In the genomic region with DNA sequence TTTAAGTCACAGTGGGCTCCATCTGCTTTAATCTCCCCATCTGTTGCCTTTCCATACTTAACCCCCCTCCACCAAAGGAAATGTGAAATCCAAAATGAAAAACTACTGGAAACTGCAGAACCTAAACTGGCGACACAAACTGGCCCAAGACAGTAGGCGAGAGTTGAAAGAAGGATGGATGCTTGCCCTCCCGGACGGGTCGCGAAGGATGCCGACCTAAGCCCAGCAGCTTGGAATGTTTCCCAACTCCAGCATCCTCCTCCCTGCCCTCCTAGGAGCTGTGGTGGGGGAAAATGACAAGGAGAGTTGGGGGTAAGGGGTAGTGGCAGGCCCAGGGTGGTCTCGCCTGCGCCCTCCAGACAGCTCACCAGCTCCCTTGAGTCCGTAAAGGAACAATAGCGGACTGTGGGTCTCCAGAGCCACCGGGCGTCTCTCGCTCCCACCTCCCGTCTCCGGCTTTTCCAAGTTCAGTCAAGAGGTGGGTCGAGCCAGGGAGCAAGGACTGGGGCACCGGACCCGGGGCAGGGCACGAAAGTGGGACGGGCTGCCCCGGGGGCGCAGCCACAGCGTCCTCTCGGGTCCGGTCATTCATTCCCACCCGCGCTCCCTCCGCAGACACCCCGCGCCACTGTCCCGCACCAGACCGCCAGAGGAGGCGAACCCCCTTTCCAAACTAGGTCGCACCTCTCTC, we compare ENCODE assay signal across 8 mouse cellular contexts. TPM values are rescaled to one million over a fixed set of nuclear protein-coding genes. Genes with fewer than 3 reads are reported as not detected.
DNase-seq lines count a peak whose midpoint lies in the region; ATAC-seq and TF ChIP-seq lines count a peak whose summit lies in the region.

No protein-coding gene starts in this region.

- H3K9me3 ChIP-seq in heart, embryonic 12.5 days (replicated peaks), result peaks cover 5% of the 10 kb centered on the region
- H3K9me3 ChIP-seq in kidney, postnatal 0 days (replicated peaks; ENCODE audit: low read length), result no peaks in the 10 kb centered on the region
- H3K9me3 ChIP-seq in midbrain, embryonic 13.5 days, result no peaks in the 10 kb centered on the region; the same call in 1 of the 2 replicates

- peaks cover 24% of the 10 kb centered on the region for H3K27me3 ChIP-seq in heart, embryonic 12.5 days (replicated peaks)
- no peaks in the 10 kb centered on the region for H3K27me3 ChIP-seq in kidney, postnatal 0 days (ENCODE audit: insufficient read depth, low read length)
- H3K27me3 ChIP-seq in midbrain, embryonic 13.5 days, result no peaks in the 10 kb centered on the region

- WGBS in heart, embryonic 12.5 days, result under 1% methylated on average over 35 of the region's 35 CpGs
- 1% methylated on average over 35 of the region's 35 CpGs for WGBS in kidney, postnatal 0 days
- under 1% methylated on average over 35 of the region's 35 CpGs for WGBS in midbrain, embryonic 13.5 days

- peak overlapping the region; percentile 74 for H3K4me3 ChIP-seq in heart, embryonic 12.5 days
- peak overlapping the region; percentile 95 for H3K4me3 ChIP-seq in kidney, postnatal 0 days (replicated peaks; ENCODE audit: low read depth, low read length)
- H3K4me3 ChIP-seq in midbrain, embryonic 13.5 days (replicated peaks), result peak overlapping the region; percentile 77

- H3K27ac ChIP-seq in heart, embryonic 12.5 days (ENCODE audit: poor library complexity, severe bottlenecking), result peak overlapping the region; percentile 73
- peak overlapping the region; percentile 94 for H3K27ac ChIP-seq in kidney, postnatal 0 days
- peak overlapping the region; percentile 72 for H3K27ac ChIP-seq in midbrain, embryonic 13.5 days

- H3K9ac ChIP-seq in heart, embryonic 12.5 days, result peak overlapping the region; percentile 82
- peak overlapping the region; percentile 90 for H3K9ac ChIP-seq in kidney, postnatal 0 days (ENCODE audit: low read depth, low read length)
- peak overlapping the region; percentile 85 for H3K9ac ChIP-seq in midbrain, embryonic 13.5 days (replicated peaks)

- ATAC-seq in heart, embryonic 12.5 days (ENCODE audit: insufficient number of reproducible peaks, low FRiP score), result peak; percentile 30; the same call in 1 of the 2 replicates
- peak; percentile 15; the same call in 1 of the 2 replicates for ATAC-seq in kidney, postnatal 0 days (replicated peaks; ENCODE audit: low FRiP score, low read depth)
- ATAC-seq in midbrain, embryonic 13.5 days, result peak; percentile 65

- H3K4me2 ChIP-seq in heart, embryonic 12.5 days, result peak overlapping the region; percentile 94
- H3K4me2 ChIP-seq in kidney, postnatal 0 days (ENCODE audit: low read length), result peak overlapping the region; percentile 89
- H3K4me2 ChIP-seq in midbrain, embryonic 13.5 days (replicated peaks), result peak overlapping the region; percentile 95

- H3K4me1 ChIP-seq in heart, embryonic 12.5 days (replicated peaks), result peaks cover 4% of the 10 kb centered on the region; the same call in 1 of the 2 replicates
- peaks cover 20% of the 10 kb centered on the region for H3K4me1 ChIP-seq in kidney, postnatal 0 days (replicated peaks; ENCODE audit: insufficient read depth, low read length)
- H3K4me1 ChIP-seq in midbrain, embryonic 13.5 days (replicated peaks), result peaks cover 33% of the 10 kb centered on the region

- TF ChIP-seq CTCF in kidney, postnatal 0 days (IDR thresholded peaks at IDR 0.05; ENCODE audit: low read depth), result no peak

- no peaks in the 10 kb centered on the region for H3K36me3 ChIP-seq in heart, embryonic 12.5 days
- 0 out of 2 replicates have a peak, but pooled peaks cover 3% of the 10 kb centered on the region for H3K36me3 ChIP-seq in kidney, postnatal 0 days (ENCODE audit: insufficient read depth, low read length)
- H3K36me3 ChIP-seq in midbrain, embryonic 13.5 days, result 0 out of 2 replicates have a peak, but pooled peaks cover 3% of the 10 kb centered on the region

- peak; percentile 9 for DNase-seq in ovary, postnatal 10 days (ENCODE audit: low spot score)
- DNase-seq in ovary, adult 18-20 months (ENCODE audit: low spot score), result no peak
- peak; percentile 20 for DNase-seq in cerebellum, postnatal 14 days
- peak; percentile 37 for DNase-seq in kidney, postnatal 0 days (ENCODE audit: low spot score)
- no peak for DNase-seq in thymus, postnatal 25 days
- DNase-seq in spleen, postnatal 10 days (ENCODE audit: low spot score in 2 of 2), result no peak

RNA-seq across cellular contexts. Expression of a gene that starts 0.7 kb away (rescaled TPM):
- 25.6 and 27.5 TPM in 2 replicates for polyA plus RNA-seq in heart, embryonic 12.5 days (2016; fragmentation: Nextera tagmentation; extraction: Ambion mirVana)
- polyA plus RNA-seq in kidney, postnatal 0 days (2015; fragmentation: Nextera tagmentation; extraction: Ambion mirVana), result 38.5 and 42.4 TPM in 2 replicates
- 30.1 and 34.2 TPM in 2 replicates for polyA plus RNA-seq in midbrain, embryonic 13.5 days (2015; fragmentation: Nextera tagmentation; extraction: Ambion mirVana)

Comparison
In these comparisons a context has a peak if more than half of its experiments do, and no peak if none do; other contexts are left out.
1. DNase-seq: peak in ovary, postnatal 10 days (single experiment), cerebellum, postnatal 14 days (2 of 2) and kidney, postnatal 0 days (single experiment); none in ovary, adult 18-20 months (single experiment), thymus, postnatal 25 days (single experiment) and spleen, postnatal 10 days (0 of 2).
2. ATAC-seq: peak in every context shown above with its lines; median percentile 65 in midbrain, embryonic 13.5 days; 30 in heart, embryonic 12.5 days; 15 in kidney, postnatal 0 days.
3. Peak in every context shown above with its lines, with median percentiles within 50 percentile points of each other: H3K27ac ChIP-seq, H3K4me2 ChIP-seq, H3K4me3 ChIP-seq and H3K9ac ChIP-seq.